Mouse (Mus musculus) cerebellum, adult 2 months (tissue): ENCODE data around the gene Wfs1.

Source experiments
- CTCF ChIP-seq: fragments of 200-500 bp; IDR thresholded peaks from 2 replicates; pipeline ENCODE4 v1.5.1; 2011; ENCODE audit warnings: low read depth, mild to moderate bottlenecking, control low read depth, low read length, moderate library complexity, borderline replicate concordance; ENCODE audit not compliant: insufficient read depth
- POLR2A ChIP-seq: fragments of 200-500 bp; IDR thresholded peaks from 2 replicates; pipeline ENCODE4 v1.6.1; 2011; ENCODE audit warnings: low read length, control low read depth, borderline replicate concordance; ENCODE audit not compliant: insufficient read depth

- TF ChIP-seq CTCF (no peak), POLR2A (no peak)
Measured at GRCm38 (mm10) chr5:36988124-36988780, 753 bp downstream of the Wfs1 start.
